Mouse (Mus musculus) limb, embryonic 14.5 days (tissue): ENCODE measurements around the gene Oprl1. TPM values are rescaled to one million over a fixed set of nuclear protein-coding genes. Genes with fewer than 3 reads are reported as not detected.

ENCODE experiments used
- ATAC-seq: fragments of 200-750 bp; cut with Nextera tagmentation; 2 replicates; pipeline ENCODE4 v1.8.0; 2017; ENCODE audit warnings: low read depth, moderate number of reproducible peaks, moderate TSS enrichment; ENCODE audit not compliant: low FRiP score
- DNase-seq: peaks from one replicate; pipeline ENCODE4 v3.0.0-alpha.2; 2015; ENCODE audit warnings: low spot score
- H3K27ac ChIP-seq: fragments of 300-500 bp; sonication (generic); replicated peaks from 2 replicates; pipeline ENCODE4 v1.5.1; 2014; ENCODE audit warnings: low read depth, mild to moderate bottlenecking, low read length, moderate library complexity, mixed read lengths
- H3K27me3 ChIP-seq: fragments of 300-500 bp; sonication (generic); 2 replicates; pipeline ENCODE4 v1.6.1; 2014; ENCODE audit warnings: low read length, mixed read lengths; ENCODE audit not compliant: control insufficient read depth, insufficient read depth
- H3K36me3 ChIP-seq: fragments of 300-500 bp; sonication (generic); 2 replicates; pipeline ENCODE4 v1.6.1; 2014; ENCODE audit warnings: mild to moderate bottlenecking, low read length, moderate library complexity, mixed read lengths; ENCODE audit not compliant: control insufficient read depth, insufficient read depth
- H3K4me1 ChIP-seq: fragments of 300-500 bp; sonication (generic); 2 replicates; pipeline ENCODE4 v1.6.1; 2014; ENCODE audit warnings: antibody characterized with exemption, low read length, mixed read lengths; ENCODE audit not compliant: control insufficient read depth, insufficient read depth
- H3K4me2 ChIP-seq: fragments of 300-500 bp; sonication (generic); replicated peaks from 2 replicates; pipeline ENCODE4 v1.6.1; 2014; ENCODE audit warnings: low read depth, mild to moderate bottlenecking, low read length, moderate library complexity; ENCODE audit not compliant: severe bottlenecking
- H3K4me3 ChIP-seq: fragments of 300-500 bp; sonication (generic); replicated peaks from 2 replicates; pipeline ENCODE4 v1.5.1; 2014; ENCODE audit warnings: low read length
- H3K9ac ChIP-seq: fragments of 300-500 bp; sonication (generic); 2 replicates; pipeline ENCODE4 v1.6.1; 2014; ENCODE audit warnings: mild to moderate bottlenecking, low read depth, low read length, moderate library complexity; ENCODE audit not compliant: severe bottlenecking
- H3K9me3 ChIP-seq: fragments of 300-500 bp; sonication (generic); 2 replicates; pipeline ENCODE4 v1.6.1; 2016; ENCODE audit warnings: low read length; ENCODE audit not compliant: control insufficient read depth
- POLR2A ChIP-seq: fragments of 200-500 bp; IDR thresholded peaks from 2 replicates; pipeline ENCODE4 v1.8.0; 2012; ENCODE audit warnings: inconsistent platforms, mild to moderate bottlenecking, moderate library complexity, borderline replicate concordance; ENCODE audit not compliant: insufficient read depth, insufficient read length; ENCODE audit errors: extremely low read depth
- WGBS: fragments of 180-500 bp; shearing (Covaris S2); extraction: QIAGEN DNeasy Blood & Tissue Kit; methylation state at CpG from one replicate; pipeline ENCODE4 v1.1.7; 2014; 5-methylcytosine and 5-hydroxymethylcytosine counted together
- polyA plus RNA-seq, 2 experiments: library from polyadenylated mRNA; depleted of rRNA in 1 of 2; stranded (reverse) in 1 of 2; unstranded in 1 of 2; fragments of >200 nt; fragmentation: Nextera tagmentation in 1 of 2; extraction: Ambion mirVana in 1 of 2; gene quantifications; 2 replicates each; pipeline versions ENCODE4 v1.2.1 to v1.2.3; 2012 to 2014

Gene Oprl1
- polyA plus RNA-seq, 2 experiments: 0.30 to 1.0 TPM

DNA sequence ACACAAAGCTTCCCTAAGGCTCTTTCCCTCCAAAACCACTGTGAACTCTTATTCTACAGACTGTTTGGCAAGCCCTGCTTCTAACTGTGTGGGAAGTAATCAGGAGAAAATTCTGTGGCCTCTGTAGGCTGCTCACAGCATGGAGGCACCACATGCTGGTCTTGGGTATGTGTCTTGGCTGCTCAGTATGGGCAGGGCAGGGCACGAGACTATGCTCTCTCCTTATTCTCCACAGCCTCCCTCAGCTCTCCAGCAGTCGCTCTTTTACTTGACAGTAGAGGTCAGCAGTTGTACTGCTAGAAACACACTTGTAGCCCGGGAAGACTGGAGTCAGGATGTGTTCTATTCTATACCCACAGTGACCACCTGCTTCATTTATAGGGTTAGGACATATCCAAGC lies 5.2 kb downstream of the Oprl1 start:
- TF ChIP-seq POLR2A: no peak
- H3K27ac ChIP-seq: no peak overlapping the region
- no peak overlapping the region for H3K4me2 ChIP-seq
- ATAC-seq: no peak
- no peaks in the 10 kb centered on the region for H3K27me3 ChIP-seq
- 30% methylated on average over 3 of the region's 3 CpGs for WGBS
- no peak for DNase-seq
- H3K36me3 ChIP-seq: no peaks in the 10 kb centered on the region
- no peaks in the 10 kb centered on the region; the same call in 1 of the 2 replicates for H3K4me1 ChIP-seq
- no peak overlapping the region for H3K4me3 ChIP-seq
- H3K9me3 ChIP-seq: no peaks in the 10 kb centered on the region
- no peak overlapping the region for H3K9ac ChIP-seq

DNA sequence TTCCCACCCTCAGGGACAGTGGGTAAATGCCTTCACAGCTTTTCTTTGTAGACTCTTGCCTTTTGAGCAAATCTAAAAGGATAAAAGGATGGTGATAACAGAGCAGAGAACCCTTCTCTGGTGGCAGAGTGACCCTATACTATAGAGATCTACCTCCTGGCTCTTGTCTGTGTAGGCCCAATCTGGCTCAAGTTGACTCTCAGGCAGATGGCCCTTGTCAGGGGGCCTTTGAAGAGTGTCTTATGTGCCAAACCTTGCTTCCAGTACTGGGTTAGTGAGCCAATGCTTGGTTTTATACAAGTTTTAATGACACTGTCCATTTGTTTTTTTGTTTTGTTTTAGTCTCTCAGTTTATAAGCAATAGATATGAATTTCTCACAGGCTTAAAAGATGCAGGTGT lies 6.4 kb downstream of the Oprl1 start:
- H3K27ac ChIP-seq: no peak overlapping the region
- no peaks in the 10 kb centered on the region for H3K4me1 ChIP-seq
- DNase-seq (no peak), ATAC-seq (no peak)
- no peak overlapping the region for H3K4me2 ChIP-seq
- no peak overlapping the region for H3K4me3 ChIP-seq
- no peaks in the 10 kb centered on the region for H3K36me3 ChIP-seq
- no peaks in the 10 kb centered on the region for H3K9me3 ChIP-seq
- no peaks in the 10 kb centered on the region for H3K27me3 ChIP-seq
- TF ChIP-seq POLR2A: no peak
- no peak overlapping the region for H3K9ac ChIP-seq

DNA sequence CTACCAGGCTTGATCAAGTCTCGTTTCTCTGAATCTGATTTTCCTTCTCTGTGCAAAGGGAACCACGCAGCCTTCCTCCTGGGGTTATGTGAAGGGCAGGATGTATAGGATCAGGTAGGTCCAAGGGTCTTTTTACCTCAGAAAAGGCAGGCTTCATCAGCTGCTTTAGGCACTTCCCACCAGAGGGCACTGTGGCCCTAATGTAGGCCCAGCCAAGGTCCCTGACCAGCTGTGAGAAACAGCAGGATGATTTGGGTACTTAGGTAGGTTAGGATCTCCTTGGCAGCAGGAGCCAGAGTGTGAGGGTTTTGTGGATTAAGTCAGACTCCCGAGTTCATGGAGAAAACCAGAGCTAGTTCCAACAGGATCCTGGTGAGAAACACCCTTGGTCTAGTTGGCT lies 7.4 kb downstream of the Oprl1 start:
- no peaks in the 10 kb centered on the region for H3K36me3 ChIP-seq
- WGBS: 18% methylated on average over 3 of the region's 3 CpGs
- H3K27me3 ChIP-seq: no peaks in the 10 kb centered on the region
- no peak overlapping the region for H3K4me2 ChIP-seq
- H3K4me1 ChIP-seq: no peaks in the 10 kb centered on the region; the same call in 1 of the 2 replicates
- no peak overlapping the region for H3K27ac ChIP-seq
- H3K4me3 ChIP-seq: no peak overlapping the region
- no peaks in the 10 kb centered on the region for H3K9me3 ChIP-seq
- ATAC-seq (no peak), DNase-seq (peak; percentile 4)
- no peak overlapping the region for H3K9ac ChIP-seq
- TF ChIP-seq POLR2A: no peak

DNA sequence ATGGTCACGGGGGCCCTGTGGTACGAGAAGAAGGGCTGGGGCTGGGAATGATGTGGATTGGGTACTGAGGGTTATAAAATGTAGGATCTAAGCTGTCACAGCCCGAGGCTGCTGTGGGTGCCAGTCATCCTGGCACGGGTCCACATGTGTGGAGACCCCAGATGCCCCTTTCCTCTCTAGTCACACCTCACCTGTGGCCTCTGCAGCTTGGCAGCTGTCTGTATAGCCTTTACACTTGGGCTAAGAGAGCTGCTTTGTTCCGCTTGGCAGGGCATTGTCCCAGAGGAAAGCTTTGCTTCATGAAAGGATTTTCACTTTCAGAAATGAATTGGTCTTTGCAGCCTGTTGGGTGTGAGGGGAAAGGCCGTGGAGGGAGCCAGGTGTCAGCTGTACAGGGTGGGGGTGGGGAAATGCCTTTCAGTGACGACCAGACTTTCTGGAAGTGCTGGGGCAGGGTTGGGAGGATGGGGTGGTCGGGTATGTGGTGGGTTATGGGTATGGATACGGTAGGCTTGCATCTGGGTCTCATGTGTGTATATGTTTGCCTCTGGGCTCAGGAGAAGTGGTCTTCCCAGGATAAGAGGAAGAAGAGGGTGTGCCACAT lies 12.9 kb downstream of the Oprl1 start:
- ATAC-seq: no peak
- no peak overlapping the region for H3K4me2 ChIP-seq
- H3K9me3 ChIP-seq: no peaks in the 10 kb centered on the region
- no peak for TF ChIP-seq POLR2A
- no peak for DNase-seq
- H3K4me1 ChIP-seq: peaks cover 5% of the 10 kb centered on the region; the same call in 1 of the 2 replicates
- H3K36me3 ChIP-seq: no peaks in the 10 kb centered on the region
- H3K4me3 ChIP-seq: no peak overlapping the region
- H3K27me3 ChIP-seq: no peaks in the 10 kb centered on the region
- WGBS: 40% methylated on average over 9 of the region's 9 CpGs
- no peak overlapping the region for H3K9ac ChIP-seq
- H3K27ac ChIP-seq: no peak overlapping the region

DNA sequence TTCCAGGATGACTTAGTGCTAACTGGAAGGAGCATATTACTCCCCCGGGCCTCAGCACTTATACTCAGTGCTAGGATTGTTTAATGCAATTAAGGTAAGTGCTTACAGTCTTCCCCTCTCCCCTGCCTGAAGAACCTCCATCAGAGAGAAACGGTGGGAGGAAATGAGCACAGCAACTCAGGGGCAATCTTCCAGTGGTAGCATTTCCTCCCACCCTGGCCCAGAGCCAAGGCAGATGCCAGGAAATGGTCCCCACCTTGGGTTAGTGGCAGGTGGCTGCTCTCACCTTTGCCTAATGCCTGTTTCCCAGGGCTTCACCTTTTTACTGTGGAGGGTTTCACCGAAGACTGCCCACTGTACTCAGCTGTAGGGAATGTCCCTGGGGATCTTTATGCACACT lies 15.2 kb downstream of the Oprl1 start:
- no peak for TF ChIP-seq POLR2A
- Histone ChIP-seq H3K27me3 (no peaks in the 10 kb centered on the region), H3K9me3 (no peaks in the 10 kb centered on the region), H3K4me2 (no peak overlapping the region), H3K27ac (no peak overlapping the region), H3K36me3 (no peaks in the 10 kb centered on the region), H3K4me3 (no peak overlapping the region), H3K9ac (no peak overlapping the region), H3K4me1 (peaks cover 5% of the 10 kb centered on the region; the same call in 1 of the 2 replicates)
- no peak for DNase-seq
- no peak for ATAC-seq
- 48% methylated on average over 3 of the region's 3 CpGs for WGBS

DNA sequence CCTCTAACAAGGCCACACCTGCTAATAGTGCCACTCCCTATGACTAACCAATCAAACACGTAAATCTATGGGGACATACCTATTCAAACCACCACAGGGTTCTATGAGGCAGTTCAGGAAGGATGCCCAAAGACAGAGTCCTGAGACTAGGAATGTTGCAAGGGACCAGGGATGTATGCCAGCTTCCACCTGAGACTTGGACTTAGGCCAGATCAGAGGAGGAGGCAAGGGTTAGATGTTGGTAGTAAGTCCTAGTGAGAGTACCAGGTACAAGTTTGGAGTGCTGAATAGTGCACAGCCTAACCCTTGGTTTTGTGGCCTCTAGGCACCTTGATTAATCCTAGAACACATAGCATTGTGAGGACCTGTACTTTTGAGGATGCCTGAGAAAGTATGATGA lies 37.8 kb downstream of the Oprl1 start:
- no peak for TF ChIP-seq POLR2A

More for the DNA sequence above, 37.8 kb downstream of the Oprl1 start:
- Histone ChIP-seq H3K9ac (no peak overlapping the region), H3K27me3 (no peaks in the 10 kb centered on the region), H3K9me3 (no peaks in the 10 kb centered on the region), H3K27ac (no peak overlapping the region), H3K4me1 (no peaks in the 10 kb centered on the region), H3K4me3 (no peak overlapping the region), H3K4me2 (no peak overlapping the region), H3K36me3 (no peaks in the 10 kb centered on the region)
- WGBS: 77% methylated on average over 1 of the region's 1 CpGs
- no peak for DNase-seq
- ATAC-seq: no peak
